Mouse (Mus musculus): ENCODE results near the gene Gin1. TPM values are rescaled to one million over a fixed set of nuclear protein-coding genes. Genes with fewer than 3 reads are reported as not detected.

The Gin1 gene
- total and polyA plus RNA-seq, 3 experiments: 13.6 to 20.6 TPM; not detected in 1

GRCm38 (mm10) chr1:97743063-97743462 lies 26.9 kb upstream of the Gin1 start (continued):
- no peak for TF ChIP-seq SMC3 (IDR thresholded peaks at IDR 0.05; ENCODE audit: low read depth, low read length)
- TF ChIP-seq TCF12 (IDR thresholded peaks at IDR 0.05; ENCODE audit: low read depth, low read length): peak; percentile 96
- TF ChIP-seq MEF2A (IDR thresholded peaks at IDR 0.05; ENCODE audit: extremely low read depth, insufficient replicate concordance, low read depth, low read length, poor library complexity, severe bottlenecking): 0 out of 2 replicates have a peak, but pooled peaks have one; percentile 27
- no peak for TF ChIP-seq CHD2 (IDR thresholded peaks at IDR 0.05; ENCODE audit: low read length)
- TF ChIP-seq TBP (IDR thresholded peaks at IDR 0.05; ENCODE audit: low read depth, low read length): no peak

- peaks cover 11 to 14% of the 10 kb centered on the region in 2 experiments for H3K4me1 ChIP-seq (ENCODE audit: control insufficient read depth in 1 of 2, insufficient read depth in 2 of 2, low read length in 2 of 2)
- no peak overlapping the region for H3K9ac ChIP-seq (ENCODE audit: control insufficient read depth, low read depth, low read length, poor library complexity, severe bottlenecking)
- no peaks in the 10 kb centered on the region for H3K79me2 ChIP-seq (ENCODE audit: control insufficient read depth, insufficient read depth, low read length, poor library complexity)
- H3K27me3 ChIP-seq (ENCODE audit: control insufficient read depth in 1 of 2, insufficient read depth in 2 of 2, low read length in 2 of 2): no peaks in the 10 kb centered on the region
- H3K27ac ChIP-seq (ENCODE audit: control insufficient read depth, low read depth, low read length): no peak overlapping the region
- H3K36me3 ChIP-seq (ENCODE audit: control insufficient read depth in 1 of 2, insufficient read depth in 2 of 2, low read length in 2 of 2): peaks cover 22 to 81% of the 10 kb centered on the region in 2 experiments
- DNase-seq (ENCODE audit: low read depth, low spot score): no peak
- H3K4me3 ChIP-seq (ENCODE audit: control insufficient read depth in 1 of 2, insufficient read depth in 1 of 2, low read depth in 2 of 2, low read length in 2 of 2): no peak overlapping the region
- TF ChIP-seq POLR2A (IDR thresholded peaks at IDR 0.05; ENCODE audit: control insufficient read depth in 1 of 2, insufficient read depth in 1 of 2, low read depth in 1 of 2, low read length in 2 of 2, poor library complexity in 1 of 2) (no peak), USF2 (IDR thresholded peaks at IDR 0.05; ENCODE audit: borderline replicate concordance in 1 of 2, insufficient read depth in 1 of 2, low read depth in 1 of 2, low read length in 2 of 2) (no peak), CHD1 (IDR thresholded peaks at IDR 0.05; ENCODE audit: low read depth, low read length) (no peak), JUND (IDR thresholded peaks at IDR 0.05; ENCODE audit: low read depth, low read length) (no peak), GABPA (IDR thresholded peaks at IDR 0.05; ENCODE audit: low read depth, low read length) (no peak), TBP (IDR thresholded peaks at IDR 0.05; ENCODE audit: low read depth, low read length) (no peak), MYC (IDR thresholded peaks at IDR 0.05; ENCODE audit: low read depth, low read length) (no peak), NRF1 (IDR thresholded peaks at IDR 0.05; ENCODE audit: insufficient read depth, low read depth, low read length, poor library complexity, severe bottlenecking) (no peak), POLR2AphosphoS5 (IDR thresholded peaks at IDR 0.05; ENCODE audit: borderline replicate concordance, low read depth, low read length) (no peak), MAFK (IDR thresholded peaks at IDR 0.05; ENCODE audit: borderline replicate concordance, low read depth, low read length) (no peak), NELFE (IDR thresholded peaks at IDR 0.05; ENCODE audit: low read depth, low read length) (no peak), MAZ (IDR thresholded peaks at IDR 0.05; ENCODE audit: low read depth, low read length) (no peak), ZNF384 (IDR thresholded peaks at IDR 0.05; ENCODE audit: low read depth, low read length) (no peak), UBTF (IDR thresholded peaks at IDR 0.05; ENCODE audit: borderline replicate concordance, insufficient read depth, low read depth, low read length) (no peak), SMC3 (IDR thresholded peaks at IDR 0.05; ENCODE audit: low read depth, low read length) (no peak), TCF12 (IDR thresholded peaks at IDR 0.05; ENCODE audit: low read depth, low read length) (no peak), EP300 (IDR thresholded peaks at IDR 0.05; ENCODE audit: low read depth in 1 of 2, low read length in 2 of 2) (no peak)
- H3K9me3 ChIP-seq (replicated peaks; ENCODE audit: insufficient read depth, low read length): no peaks in the 10 kb centered on the region
Measured at GRCm38 (mm10) chr1:97745712-97746111, 24.3 kb upstream of the Gin1 start.
